Mouse (Mus musculus) intestine, postnatal 0 days (tissue): ENCODE data around the gene Camta1. TPM values are rescaled to one million over a fixed set of nuclear protein-coding genes. Genes with fewer than 3 reads are reported as not detected.

Source experiments
- ATAC-seq: fragments of 200-750 bp; cut with Nextera tagmentation; 2 replicates; pipeline ENCODE4 v1.8.0; 2017; ENCODE audit warnings: mild to moderate bottlenecking, moderate TSS enrichment, moderate library complexity
- H3K27ac ChIP-seq: fragments of 300-500 bp; sonication (generic); 2 replicates; pipeline ENCODE4 v1.5.1; 2014; ENCODE audit warnings: mild to moderate bottlenecking, low read depth, low read length, moderate library complexity
- H3K27me3 ChIP-seq: fragments of 300-500 bp; sonication (generic); replicated peaks from 2 replicates; pipeline ENCODE4 v1.6.1; 2014; ENCODE audit warnings: low read length, mixed read lengths; ENCODE audit not compliant: control insufficient read depth, insufficient read depth
- H3K36me3 ChIP-seq: fragments of 300-500 bp; sonication (generic); 2 replicates; pipeline ENCODE4 v1.6.1; 2014; ENCODE audit warnings: mild to moderate bottlenecking, moderate library complexity; ENCODE audit not compliant: control insufficient read depth, insufficient read depth
- H3K4me1 ChIP-seq: fragments of 300-500 bp; sonication (generic); replicated peaks from 2 replicates; pipeline ENCODE4 v1.6.1; 2014; ENCODE audit warnings: antibody characterized with exemption, low read length, mixed read lengths; ENCODE audit not compliant: control insufficient read depth, insufficient read depth
- H3K4me2 ChIP-seq: fragments of 300-500 bp; sonication (generic); replicated peaks from 2 replicates; pipeline ENCODE4 v1.6.1; 2014; ENCODE audit warnings: low read depth, mild to moderate bottlenecking, moderate library complexity
- H3K4me3 ChIP-seq: fragments of 300-500 bp; sonication (generic); 2 replicates; pipeline ENCODE4 v1.5.1; 2014; ENCODE audit warnings: low read depth, low read length
- H3K9ac ChIP-seq: fragments of 300-500 bp; sonication (generic); 2 replicates; pipeline ENCODE4 v1.6.1; 2014; ENCODE audit warnings: mild to moderate bottlenecking, low read depth, low read length
- H3K9me3 ChIP-seq: fragments of 300-500 bp; sonication (generic); 2 replicates; pipeline ENCODE4 v1.6.1; 2016; ENCODE audit warnings: mixed run types; ENCODE audit not compliant: control insufficient read depth
- CTCF ChIP-seq: sonication (generic); IDR thresholded peaks from 2 replicates; pipeline ENCODE4 v1.5.1; 2016; ENCODE audit warnings: low read depth, mild to moderate bottlenecking, control low read depth, antibody characterized with exemption, moderate library complexity
- WGBS: fragments of 180-500 bp; shearing (Covaris S2); extraction: QIAGEN DNeasy Blood & Tissue Kit; methylation state at CpG from one replicate; pipeline ENCODE4 v1.1.7; 2014; 5-methylcytosine and 5-hydroxymethylcytosine counted together
- polyA plus RNA-seq: library from polyadenylated mRNA; unstranded; fragments of >200 nt; fragmentation: Nextera tagmentation; extraction: Ambion mirVana; gene quantifications from 2 replicates; pipeline ENCODE4 v1.2.1, GENCODE M21; 2015

Gene Camta1
- polyA plus RNA-seq, 1 experiment from 2014 or later = 54.1 TPM

DNA sequence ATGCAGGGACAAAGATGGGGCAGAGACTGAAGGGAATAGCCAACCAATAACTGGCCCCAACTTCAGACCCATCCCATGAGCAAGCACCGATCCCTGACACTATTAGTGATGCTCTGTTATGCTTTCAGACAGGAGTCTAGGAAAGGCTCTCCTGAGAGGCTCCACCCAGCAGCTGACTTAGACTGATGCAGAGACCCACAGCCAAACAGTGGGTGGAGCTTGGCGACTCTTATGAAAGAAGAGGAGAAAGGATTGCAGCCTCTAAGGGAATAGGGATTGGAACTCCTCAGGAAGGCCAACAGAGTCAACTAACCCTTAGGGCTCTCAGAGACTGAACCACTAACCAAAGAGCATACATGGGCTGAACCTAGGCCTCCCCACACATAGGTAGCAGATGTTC lies 898.0 kb downstream of the Camta1 start:
- H3K27ac ChIP-seq = no peak overlapping the region
- TF ChIP-seq CTCF = no peak
- ATAC-seq = no peak
- no peaks in the 10 kb centered on the region for H3K9me3 ChIP-seq
- H3K36me3 ChIP-seq = no peaks in the 10 kb centered on the region
- H3K4me2 ChIP-seq = no peak overlapping the region
- no peak overlapping the region for H3K9ac ChIP-seq
- no peaks in the 10 kb centered on the region for H3K27me3 ChIP-seq
- no peak overlapping the region for H3K4me3 ChIP-seq
- H3K4me1 ChIP-seq = no peaks in the 10 kb centered on the region
- WGBS = 73% methylated on average over 2 of the region's 2 CpGs

GRCm38 (mm10) chr4:150962231-150962630 lies 899.4 kb downstream of the Camta1 start:
- WGBS = 45% methylated on average over 6 of the region's 6 CpGs
- no peaks in the 10 kb centered on the region for H3K27me3 ChIP-seq
- TF ChIP-seq CTCF = no peak
- H3K4me2 ChIP-seq = no peak overlapping the region
- no peaks in the 10 kb centered on the region for H3K9me3 ChIP-seq
- no peaks in the 10 kb centered on the region for H3K4me1 ChIP-seq
- ATAC-seq = no peak
- H3K27ac ChIP-seq = no peak overlapping the region
- no peak overlapping the region for H3K4me3 ChIP-seq
- no peaks in the 10 kb centered on the region for H3K36me3 ChIP-seq
- H3K9ac ChIP-seq = no peak overlapping the region

- H3K4me3 ChIP-seq = no peak overlapping the region
- TF ChIP-seq CTCF = no peak
- no peak for ATAC-seq
- no peaks in the 10 kb centered on the region for H3K9me3 ChIP-seq
- no peak overlapping the region for H3K4me2 ChIP-seq
- H3K4me1 ChIP-seq = no peaks in the 10 kb centered on the region
- 66% methylated on average over 7 of the region's 7 CpGs for WGBS
- no peak overlapping the region for H3K9ac ChIP-seq
- H3K27me3 ChIP-seq = no peaks in the 10 kb centered on the region
- no peaks in the 10 kb centered on the region for H3K36me3 ChIP-seq
- no peak overlapping the region for H3K27ac ChIP-seq
Observed at GRCm38 (mm10) chr4:150958536-150958935, 903.1 kb downstream of the Camta1 start.

GRCm38 (mm10) chr4:150957106-150957458 lies 904.6 kb downstream of the Camta1 start:
- Histone ChIP-seq H3K4me2 (no peak overlapping the region), H3K9ac (no peak overlapping the region), H3K4me3 (no peak overlapping the region), H3K4me1 (no peaks in the 10 kb centered on the region), H3K36me3 (no peaks in the 10 kb centered on the region), H3K9me3 (no peaks in the 10 kb centered on the region), H3K27me3 (no peaks in the 10 kb centered on the region), H3K27ac (no peak overlapping the region)
- ATAC-seq = no peak
- TF ChIP-seq CTCF = no peak
- 48% methylated on average over 1 of the region's 1 CpGs for WGBS

DNA sequence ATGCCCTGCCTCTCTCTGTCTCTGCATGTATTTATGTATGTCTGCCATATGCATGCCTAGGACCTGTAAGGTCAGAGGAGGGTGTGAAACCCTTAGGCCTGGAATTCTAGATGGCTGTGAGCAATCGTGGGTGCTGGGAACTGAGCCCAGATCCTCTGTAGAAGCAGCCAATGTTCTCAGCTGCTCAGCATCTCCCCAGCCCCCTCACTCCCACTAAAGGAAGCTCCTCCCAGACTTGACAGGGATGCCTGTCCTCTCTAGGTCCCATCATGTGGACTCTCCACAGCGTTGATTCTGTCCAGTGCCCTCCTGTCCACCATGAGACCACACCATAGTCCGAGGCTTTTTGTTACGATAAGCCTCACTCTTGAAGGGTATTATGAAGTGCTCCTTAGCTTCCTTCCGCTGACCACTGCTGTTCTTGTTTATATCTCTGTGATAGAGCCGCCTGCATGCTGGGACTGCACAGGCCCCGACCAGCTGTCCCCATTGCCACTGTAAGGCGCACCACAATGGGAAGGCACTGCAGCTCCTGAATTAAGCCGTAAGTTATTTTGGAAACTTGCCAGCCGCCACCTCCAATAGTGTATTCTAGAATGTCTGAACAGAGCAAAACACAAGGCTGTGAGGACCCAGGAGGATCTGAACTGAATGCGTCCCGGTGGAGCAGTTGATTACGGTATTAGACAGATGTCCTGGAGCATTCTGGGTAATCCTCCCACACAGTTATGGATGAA lies 905.1 kb downstream of the Camta1 start:
- Histone ChIP-seq H3K9me3 (no peaks in the 10 kb centered on the region), H3K36me3 (no peaks in the 10 kb centered on the region), H3K27ac (no peak overlapping the region), H3K4me2 (no peak overlapping the region), H3K4me1 (no peaks in the 10 kb centered on the region), H3K9ac (no peak overlapping the region), H3K4me3 (no peak overlapping the region), H3K27me3 (no peaks in the 10 kb centered on the region)
- no peak for TF ChIP-seq CTCF
- no peak for ATAC-seq
- 64% methylated on average over 13 of the region's 13 CpGs for WGBS

DNA sequence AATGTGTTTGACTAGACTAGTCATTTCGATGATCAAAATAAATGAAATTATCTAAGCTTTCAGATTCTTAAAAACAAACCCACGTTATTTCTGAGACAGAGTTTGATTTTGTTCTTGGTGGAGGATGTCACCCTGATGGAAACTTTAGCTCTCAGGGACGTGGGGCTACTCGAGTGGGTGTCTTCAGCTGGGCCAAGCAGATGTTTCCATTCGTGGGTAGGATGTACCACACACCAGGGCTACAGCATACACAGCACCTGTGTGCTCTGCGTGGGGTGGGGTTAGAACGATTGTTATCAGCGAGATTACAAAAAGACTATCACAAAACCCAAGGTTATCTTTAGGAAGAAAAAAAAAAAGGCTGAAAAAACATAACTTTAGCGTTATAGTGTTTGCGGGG lies 910.7 kb downstream of the Camta1 start:
- TF ChIP-seq CTCF = no peak
- H3K36me3 ChIP-seq = no peaks in the 10 kb centered on the region

More for the DNA sequence above, 910.7 kb downstream of the Camta1 start:
- Histone ChIP-seq H3K27me3 (no peaks in the 10 kb centered on the region), H3K4me2 (no peak overlapping the region), H3K27ac (no peak overlapping the region), H3K4me3 (no peak overlapping the region), H3K4me1 (no peaks in the 10 kb centered on the region), H3K9ac (no peak overlapping the region), H3K9me3 (no peaks in the 10 kb centered on the region)
- no peak for ATAC-seq
- 74% methylated on average over 10 of the region's 10 CpGs for WGBS
